Mouse (Mus musculus): ENCODE data around the gene Emsy. TPM values are rescaled to one million over a fixed set of nuclear protein-coding genes. Genes with fewer than 3 reads are reported as not detected.

Gene Emsy
- polyA plus RNA-seq, 2 experiments from 2014 or later, result 56.4 to 59.1 TPM

GRCm38 (mm10) chr7:98667956-98668746 is 11.6 kb upstream of the Emsy start:
- no peak for ATAC-seq

GRCm38 (mm10) chr7:98665726-98666125 is 9.1 kb upstream of the Emsy start:
- ATAC-seq, result no peak

GRCm38 (mm10) chr7:98665166-98665565 is 8.6 kb upstream of the Emsy start:
- no peak for ATAC-seq

- ATAC-seq, result peak; percentile 63
Measured at GRCm38 (mm10) chr7:98655681-98656530, 677 bp downstream of the Emsy start.

- no peak for ATAC-seq
Measured at GRCm38 (mm10) chr7:98651651-98652050, 4.9 kb downstream of the Emsy start.

GRCm38 (mm10) chr7:98644238-98644637 is 12.3 kb downstream of the Emsy start:
- ATAC-seq, result no peak

GRCm38 (mm10) chr7:98636607-98637006 is 20.0 kb downstream of the Emsy start:
- no peak for ATAC-seq

- ATAC-seq, result no peak
Measured at GRCm38 (mm10) chr7:98633032-98633431, 23.6 kb downstream of the Emsy start.

- ATAC-seq, result no peak
Measured at GRCm38 (mm10) chr7:98629947-98630346, 26.6 kb downstream of the Emsy start.

GRCm38 (mm10) chr7:98617739-98618138 is 38.8 kb downstream of the Emsy start:
- ATAC-seq, result peak; percentile 57

GRCm38 (mm10) chr7:98612936-98613335 is 43.6 kb downstream of the Emsy start:
- ATAC-seq, result no peak

GRCm38 (mm10) chr7:98608520-98608919 is 48.1 kb downstream of the Emsy start:
- no peak for ATAC-seq

- ATAC-seq, result no peak
Measured at GRCm38 (mm10) chr7:98607158-98607557, 49.4 kb downstream of the Emsy start.

GRCm38 (mm10) chr7:98601715-98602114 is 54.9 kb downstream of the Emsy start:
- no peak for ATAC-seq

- ATAC-seq, result no peak
Measured at GRCm38 (mm10) chr7:98597402-98597801, 59.2 kb downstream of the Emsy start.

- no peak for ATAC-seq
Measured at GRCm38 (mm10) chr7:98594731-98595130, 61.9 kb downstream of the Emsy start.

GRCm38 (mm10) chr7:98593276-98593675 is 63.3 kb downstream of the Emsy start:
- ATAC-seq, result no peak

GRCm38 (mm10) chr7:98589028-98589427 is 67.6 kb downstream of the Emsy start:
- peak; percentile 71 for ATAC-seq

GRCm38 (mm10) chr7:98586313-98586712 is 70.3 kb downstream of the Emsy start:
- ATAC-seq, result peak; percentile 58

GRCm38 (mm10) chr7:98584555-98584954 is 72.0 kb downstream of the Emsy start:
- ATAC-seq, result no peak

GRCm38 (mm10) chr7:98581266-98581665 is 75.3 kb downstream of the Emsy start:
- ATAC-seq, result no peak

- ATAC-seq, result peak; percentile 81
Measured at GRCm38 (mm10) chr7:98580441-98580840, 76.1 kb downstream of the Emsy start.

- ATAC-seq, result no peak
Measured at GRCm38 (mm10) chr7:98579731-98580130, 76.9 kb downstream of the Emsy start.

- ATAC-seq, result no peak
Measured at GRCm38 (mm10) chr7:98577461-98577860, 79.1 kb downstream of the Emsy start.

Data from activated CD4-positive, CD25-positive, alpha-beta regulatory T cell, adult 4 months (primary cell).